Mouse (Mus musculus) hindbrain, embryonic 11.5 days (tissue): Measurements from ENCODE around the gene Fgf18. TPM values are rescaled to one million over a fixed set of nuclear protein-coding genes. Genes with fewer than 3 reads are reported as not detected.
A peak's percentile ranks its signal among the peaks of the same experiment; 100 is the strongest.

Experiments
- ATAC-seq: fragments of 200-750 bp; cut with Nextera tagmentation; 2 replicates; pipeline ENCODE4 v1.8.0; 2017; ENCODE audit warnings: mild to moderate bottlenecking, moderate TSS enrichment, moderate library complexity; ENCODE audit not compliant: low FRiP score
- DNase-seq: peaks from one replicate; pipeline ENCODE4 v3.0.0-alpha.2; 2015; ENCODE audit warnings: low spot score
- H3K27ac ChIP-seq: fragments of 300-500 bp; sonication (generic); 2 replicates; pipeline ENCODE4 v1.5.1; 2014; ENCODE audit warnings: mild to moderate bottlenecking, low read depth, low read length
- H3K27me3 ChIP-seq: fragments of 300-500 bp; sonication (generic); 2 replicates; pipeline ENCODE4 v1.6.1; 2014; ENCODE audit warnings: mild to moderate bottlenecking, low read length, moderate library complexity, mixed read lengths; ENCODE audit not compliant: control insufficient read depth, insufficient read depth
- H3K36me3 ChIP-seq: fragments of 300-500 bp; sonication (generic); 2 replicates; pipeline ENCODE4 v1.6.1; 2014; ENCODE audit warnings: mild to moderate bottlenecking, low read length, moderate library complexity, mixed read lengths; ENCODE audit not compliant: control insufficient read depth, insufficient read depth
- H3K4me1 ChIP-seq: fragments of 300-500 bp; sonication (generic); replicated peaks from 2 replicates; pipeline ENCODE4 v1.6.1; 2014; ENCODE audit warnings: low read length, mixed read lengths; ENCODE audit not compliant: control insufficient read depth, insufficient read depth
- H3K4me2 ChIP-seq: fragments of 300-500 bp; sonication (generic); replicated peaks from 2 replicates; pipeline ENCODE4 v1.6.1; 2014; ENCODE audit warnings: mild to moderate bottlenecking, low read depth, low read length
- H3K4me3 ChIP-seq: fragments of 300-500 bp; sonication (generic); 2 replicates; pipeline ENCODE4 v1.5.1; 2014; ENCODE audit warnings: low read depth, low read length
- H3K9ac ChIP-seq: fragments of 300-500 bp; sonication (generic); 2 replicates; pipeline ENCODE4 v1.6.1; 2014; ENCODE audit warnings: low read depth, low read length
- H3K9me3 ChIP-seq: fragments of 300-500 bp; sonication (generic); 2 replicates; pipeline ENCODE4 v1.6.1; 2016; ENCODE audit warnings: low read length; ENCODE audit not compliant: control insufficient read depth
- WGBS: fragments of 180-500 bp; shearing (Covaris S2); extraction: QIAGEN DNeasy Blood & Tissue Kit; methylation state at CpG from one replicate; pipeline ENCODE4 v1.1.7; 2014; 5-methylcytosine and 5-hydroxymethylcytosine counted together
- polyA plus RNA-seq: library from polyadenylated mRNA; unstranded; fragments of >200 nt; fragmentation: Nextera tagmentation; extraction: Ambion mirVana; gene quantifications from 2 replicates; pipeline ENCODE4 v1.2.1, GENCODE M21; 2014

Gene Fgf18
- polyA plus RNA-seq, 1 experiment from 2014 or later: 6.4 TPM

DNA sequence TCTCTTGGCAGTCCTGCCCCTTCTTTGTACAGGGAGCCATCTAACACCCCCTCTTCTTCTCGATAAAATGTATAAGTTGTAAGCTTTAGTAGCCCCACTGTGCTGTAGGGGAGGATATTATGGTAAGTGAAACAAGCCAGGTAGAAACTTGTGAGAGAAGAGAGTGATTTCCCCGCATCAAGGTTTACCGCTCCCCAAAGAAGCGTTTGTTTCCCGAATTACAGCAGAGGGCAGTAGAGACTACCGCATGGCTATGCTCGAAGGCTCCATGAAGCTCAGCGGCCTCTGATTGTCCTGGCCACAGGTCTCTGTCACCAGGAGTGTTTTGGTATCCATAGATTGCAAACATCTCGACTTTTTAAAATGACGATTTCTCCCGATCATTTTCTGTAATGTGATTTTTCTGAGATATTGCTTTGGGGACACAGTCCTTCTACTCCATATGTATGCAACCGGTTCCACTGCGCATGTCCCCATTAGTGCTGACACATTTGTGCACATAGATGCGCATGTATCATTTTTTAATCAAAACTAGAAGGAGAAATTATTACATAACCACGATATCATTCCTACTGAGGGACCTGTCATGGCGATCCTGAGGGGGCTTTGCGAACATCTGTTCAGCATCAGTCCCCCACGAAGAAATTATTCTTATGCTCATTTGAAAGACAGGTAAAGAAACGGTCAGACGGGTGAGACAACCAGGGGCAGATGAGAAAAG, 29.5 kb upstream of the Fgf18 start:
- Histone ChIP-seq H3K4me1 (0 out of 2 replicates have a peak, but pooled peaks cover 2% of the 10 kb centered on the region), H3K27me3 (peaks cover 5% of the 10 kb centered on the region; the same call in 1 of the 2 replicates), H3K9ac (no peak overlapping the region), H3K36me3 (no peaks in the 10 kb centered on the region), H3K27ac (no peak overlapping the region), H3K4me3 (no peak overlapping the region), H3K4me2 (no peak overlapping the region), H3K9me3 (no peaks in the 10 kb centered on the region)
- DNase-seq: peak; percentile 72
- ATAC-seq: peak; percentile 57; the same call in 1 of the 2 replicates
- WGBS: 30% methylated on average over 20 of the region's 20 CpGs

DNA sequence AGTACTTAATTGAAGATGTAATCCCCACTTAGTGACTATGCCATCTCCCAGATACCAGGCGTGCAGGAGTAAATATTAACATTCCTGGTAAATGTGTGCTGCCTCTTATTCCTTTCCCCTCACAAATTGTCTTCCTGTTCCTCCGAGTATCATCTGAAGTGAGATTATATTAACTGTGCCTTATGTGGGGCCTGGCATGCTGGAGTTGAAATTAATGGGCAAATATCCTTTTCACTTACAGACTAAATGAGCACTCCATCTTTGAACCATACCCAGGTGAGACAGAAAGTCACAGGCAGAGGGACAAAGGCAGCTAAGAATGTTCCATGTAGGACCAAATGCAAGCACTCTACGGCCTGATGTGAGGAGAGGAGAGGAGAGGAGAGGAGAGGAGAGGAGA, 28.6 kb upstream of the Fgf18 start:
- no peak overlapping the region for H3K27ac ChIP-seq
- H3K9me3 ChIP-seq: no peaks in the 10 kb centered on the region
- H3K36me3 ChIP-seq: no peaks in the 10 kb centered on the region
- no peak for DNase-seq
- H3K4me1 ChIP-seq: no peaks in the 10 kb centered on the region
- no peak for ATAC-seq
- H3K9ac ChIP-seq: no peak overlapping the region
- H3K4me3 ChIP-seq: no peak overlapping the region
- 79% methylated on average over 2 of the region's 3 CpGs for WGBS
- no peaks in the 10 kb centered on the region; the same call in 1 of the 2 replicates for H3K27me3 ChIP-seq
- no peak overlapping the region for H3K4me2 ChIP-seq

DNA sequence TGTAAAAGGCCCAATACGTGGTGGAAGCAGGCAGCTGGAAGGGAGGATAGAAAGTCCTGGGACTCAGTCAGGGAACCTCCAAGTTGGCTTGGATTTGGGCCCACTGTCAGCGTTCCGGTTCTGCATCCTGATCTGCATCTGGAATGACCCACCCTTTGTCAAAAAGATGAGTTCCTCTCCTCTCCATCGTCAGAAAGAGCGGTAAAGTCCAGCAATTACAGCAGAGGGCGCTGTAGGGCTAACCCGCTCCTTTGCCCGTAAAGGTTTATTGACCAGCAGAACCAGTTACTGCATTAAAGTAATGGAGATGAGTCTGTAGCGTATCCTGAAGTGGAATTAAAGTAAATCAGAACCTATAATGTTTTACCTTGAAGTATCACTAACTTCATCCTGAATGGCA, 23.3 kb upstream of the Fgf18 start:
- H3K27ac ChIP-seq: no peak overlapping the region
- DNase-seq (peak; percentile 82), ATAC-seq (no peak)
- H3K36me3 ChIP-seq: no peaks in the 10 kb centered on the region
- H3K4me2 ChIP-seq: no peak overlapping the region
- no peaks in the 10 kb centered on the region for H3K9me3 ChIP-seq
- no peak overlapping the region for H3K9ac ChIP-seq
- WGBS: 17% methylated on average over 9 of the region's 9 CpGs
- H3K4me3 ChIP-seq: no peak overlapping the region
- H3K4me1 ChIP-seq: no peaks in the 10 kb centered on the region
- H3K27me3 ChIP-seq: no peaks in the 10 kb centered on the region

DNA sequence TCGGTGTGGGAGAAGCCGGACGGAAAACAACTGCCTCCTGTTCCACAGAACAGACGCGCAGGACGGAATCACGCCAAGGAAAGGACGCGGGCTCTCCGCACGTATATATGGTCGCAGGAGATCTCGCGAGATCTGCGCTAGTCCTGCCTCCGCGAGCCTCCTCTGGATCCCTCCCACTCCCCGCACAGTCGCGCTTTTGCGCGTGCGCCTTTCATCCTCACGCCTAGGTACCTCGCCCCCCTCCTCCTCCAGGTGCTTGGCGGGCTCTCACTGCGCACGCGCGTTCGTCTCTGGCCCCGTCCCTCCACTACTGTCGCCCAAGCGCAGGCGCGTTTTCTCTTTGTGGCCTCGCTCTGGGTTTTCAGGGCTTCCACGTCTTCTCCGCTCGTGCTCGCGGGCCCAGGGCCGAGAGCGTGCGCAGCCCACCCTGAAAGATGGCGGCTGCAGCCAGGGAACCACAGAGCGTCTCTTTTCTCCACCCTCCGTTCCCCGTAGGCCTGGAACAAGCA, 15.9 kb upstream of the Fgf18 start, which contains the start of gene Npm1:
Gene Npm1, minus strand, starts transcription at position 209 of the 509 bp plus-strand sequence.
- WGBS: 4% methylated on average over 49 of the region's 49 CpGs
- no peaks in the 10 kb centered on the region for H3K27me3 ChIP-seq
- no peaks in the 10 kb centered on the region for H3K9me3 ChIP-seq
- peak within 1 kb of the TSS; percentile 94 for H3K9ac ChIP-seq
- peaks cover 2% of the 10 kb centered on the region; the same call in 1 of the 2 replicates for H3K36me3 ChIP-seq
- H3K4me1 ChIP-seq: no peaks in the 10 kb centered on the region
- peak; percentile 95 for ATAC-seq
- peak within 1 kb of the TSS; percentile 72 for H3K4me2 ChIP-seq
- H3K27ac ChIP-seq: peak within 1 kb of the TSS; percentile 89
- H3K4me3 ChIP-seq: peak within 1 kb of the TSS; percentile 98
- peak; percentile 100 for DNase-seq

DNA sequence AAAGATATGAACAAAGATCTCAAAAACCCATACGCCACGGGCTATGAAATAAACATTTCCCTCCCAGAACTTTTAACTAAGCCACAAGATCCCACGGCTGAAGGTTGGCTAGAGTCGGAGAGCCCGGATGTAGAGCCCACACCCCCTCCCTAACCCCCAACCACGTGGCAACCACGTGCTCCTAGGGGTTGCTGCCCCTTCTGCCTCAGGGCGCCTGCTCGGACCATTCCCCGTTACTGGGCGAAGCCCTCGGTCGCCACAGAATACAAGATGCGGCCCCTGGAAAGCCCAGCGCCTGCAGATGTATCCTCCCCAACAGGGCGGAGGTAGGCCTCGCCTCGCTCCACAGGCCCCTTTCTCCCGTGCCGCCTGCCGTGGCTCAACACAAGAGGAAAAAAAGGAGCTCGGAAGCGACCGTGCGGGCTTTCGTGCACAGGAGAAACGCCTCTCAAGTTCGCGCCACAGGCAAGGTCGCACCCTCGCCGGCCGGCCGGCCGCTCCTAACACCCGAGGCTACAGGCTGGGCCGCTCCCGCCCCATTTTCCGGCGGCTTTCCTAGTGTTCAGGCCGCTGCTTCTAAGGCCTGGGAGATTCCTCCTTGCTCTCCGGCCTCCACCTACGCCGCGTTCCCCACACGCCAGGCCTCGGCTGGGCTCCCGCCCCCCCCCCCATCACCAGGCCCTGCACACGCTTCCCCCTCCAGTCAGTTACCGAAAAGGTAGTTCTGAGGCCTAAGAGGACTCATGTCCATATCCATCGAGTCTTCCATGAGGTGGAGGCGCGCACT, 15.2 kb upstream of the Fgf18 start:
- 4% methylated on average over 51 of the region's 53 CpGs for WGBS

DNA sequence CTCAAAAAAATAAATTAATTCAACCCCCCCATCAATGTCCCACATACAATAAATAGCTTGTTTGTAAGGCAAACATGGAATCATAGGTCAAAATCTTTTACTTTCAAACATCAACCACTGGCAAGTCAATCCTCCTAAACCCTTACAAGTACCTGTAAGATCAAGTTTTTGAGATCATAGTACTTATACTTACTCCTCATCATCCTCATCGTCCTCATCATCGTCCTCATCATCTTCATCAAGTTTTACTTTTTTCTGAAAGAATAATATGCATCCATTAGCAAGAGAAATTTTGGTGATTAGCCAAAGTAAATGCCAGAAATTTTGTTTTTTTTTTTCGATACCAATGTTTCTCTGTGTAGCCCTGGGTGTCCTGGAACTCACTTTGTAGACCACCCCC, 12.5 kb upstream of the Fgf18 start:
- no peak overlapping the region for H3K4me2 ChIP-seq
- 93% methylated on average over 3 of the region's 3 CpGs for WGBS
- ATAC-seq (no peak), DNase-seq (no peak)
- no peaks in the 10 kb centered on the region for H3K4me1 ChIP-seq
- no peaks in the 10 kb centered on the region for H3K27me3 ChIP-seq
- H3K9me3 ChIP-seq: no peaks in the 10 kb centered on the region
- H3K9ac ChIP-seq: no peak overlapping the region
- no peak overlapping the region for H3K4me3 ChIP-seq
- peaks cover 5% of the 10 kb centered on the region; the same call in 1 of the 2 replicates for H3K36me3 ChIP-seq
- H3K27ac ChIP-seq: no peak overlapping the region

More for the DNA sequence above, 15.2 kb upstream of the Fgf18 start:
- Histone ChIP-seq H3K4me3 (peak overlapping the region; percentile 98), H3K4me1 (no peaks in the 10 kb centered on the region), H3K9me3 (no peaks in the 10 kb centered on the region), H3K27me3 (no peaks in the 10 kb centered on the region), H3K4me2 (peak overlapping the region; percentile 72), H3K36me3 (peaks cover 2% of the 10 kb centered on the region; the same call in 1 of the 2 replicates), H3K9ac (peak overlapping the region; percentile 94), H3K27ac (peak overlapping the region; percentile 79)
- DNase-seq (peak; percentile 90), ATAC-seq (peak; percentile 75)

DNA sequence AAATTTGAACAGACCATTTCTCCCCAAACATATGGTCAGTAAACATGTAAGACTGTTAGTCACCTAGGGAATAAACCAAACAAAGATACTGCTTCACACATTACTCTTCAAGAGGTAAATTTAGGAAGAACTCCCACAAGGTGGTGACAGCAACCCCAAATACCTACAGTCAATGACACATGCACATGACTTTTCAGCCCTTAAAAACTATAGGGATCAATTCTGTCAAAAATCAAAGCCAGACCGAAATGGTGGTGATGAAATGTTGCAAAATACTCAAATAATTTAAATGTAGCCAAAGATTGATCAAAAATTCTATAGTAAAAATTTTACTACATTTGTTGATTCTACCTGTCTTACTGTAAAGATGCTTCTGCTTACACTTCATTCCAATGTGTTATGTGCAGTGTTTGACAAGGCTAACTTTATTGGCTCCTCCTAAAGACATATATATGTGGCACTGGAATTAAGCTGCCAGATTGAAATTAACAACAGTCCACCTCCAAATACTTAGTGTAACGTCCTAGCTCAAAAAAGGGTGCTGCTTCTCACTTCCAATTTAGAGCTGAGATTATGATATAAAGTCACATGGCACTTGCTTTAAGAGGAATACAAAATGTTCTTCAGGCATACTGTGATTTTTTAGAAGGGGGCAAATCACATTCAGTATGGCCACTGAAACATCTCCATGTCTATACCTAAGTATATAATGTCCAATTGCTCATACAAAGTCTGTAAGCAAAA, 10.4 kb upstream of the Fgf18 start:
- DNase-seq (no peak), ATAC-seq (no peak)
- Histone ChIP-seq H3K4me1 (no peaks in the 10 kb centered on the region), H3K27me3 (no peaks in the 10 kb centered on the region), H3K9me3 (no peaks in the 10 kb centered on the region), H3K4me2 (no peak overlapping the region), H3K27ac (no peak overlapping the region), H3K9ac (no peak overlapping the region), H3K36me3 (peaks cover 5% of the 10 kb centered on the region; the same call in 1 of the 2 replicates), H3K4me3 (no peak overlapping the region)
- WGBS: 88% methylated on average over 2 of the region's 2 CpGs

DNA sequence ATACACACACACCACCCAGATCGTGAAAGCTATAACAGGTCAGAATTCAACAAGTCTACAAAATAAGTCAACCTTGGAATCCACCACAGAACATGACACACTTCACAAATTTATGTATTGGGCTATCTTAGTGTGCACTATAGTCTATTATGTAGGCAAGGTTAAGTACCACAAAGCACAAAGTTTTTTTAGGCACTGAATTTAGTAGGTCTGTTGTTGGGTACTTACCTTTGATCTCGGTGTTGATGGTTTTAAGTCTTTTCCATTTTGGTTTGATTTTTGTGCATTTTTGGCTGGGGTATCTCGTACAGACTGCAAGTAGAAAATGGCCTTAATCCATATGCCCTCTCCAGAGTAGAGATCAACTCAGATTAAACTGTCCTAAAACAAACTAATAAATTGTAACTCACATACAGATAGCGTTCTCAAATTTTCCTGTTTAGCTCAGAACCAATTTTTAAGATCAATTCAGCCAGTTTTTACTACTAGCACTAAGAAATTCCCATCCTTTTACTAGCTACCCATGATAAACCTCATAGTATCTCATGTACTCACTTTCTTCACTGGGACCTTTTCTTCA, 9.3 kb upstream of the Fgf18 start:
- WGBS: 91% methylated on average over 4 of the region's 4 CpGs
- Histone ChIP-seq H3K27me3 (no peaks in the 10 kb centered on the region), H3K4me1 (no peaks in the 10 kb centered on the region), H3K9me3 (no peaks in the 10 kb centered on the region), H3K9ac (no peak overlapping the region), H3K4me3 (no peak overlapping the region), H3K4me2 (no peak overlapping the region), H3K27ac (no peak overlapping the region), H3K36me3 (peaks cover 5% of the 10 kb centered on the region; the same call in 1 of the 2 replicates)
- ATAC-seq: no peak
- no peak for DNase-seq
